Mouse (Mus musculus): Measurements from ENCODE around the gene Lemd1. TPM values are rescaled to one million over a fixed set of nuclear protein-coding genes. Genes with fewer than 3 reads are reported as not detected.

The Lemd1 gene
- polyA plus RNA-seq, 1 experiment: not detected

DNA sequence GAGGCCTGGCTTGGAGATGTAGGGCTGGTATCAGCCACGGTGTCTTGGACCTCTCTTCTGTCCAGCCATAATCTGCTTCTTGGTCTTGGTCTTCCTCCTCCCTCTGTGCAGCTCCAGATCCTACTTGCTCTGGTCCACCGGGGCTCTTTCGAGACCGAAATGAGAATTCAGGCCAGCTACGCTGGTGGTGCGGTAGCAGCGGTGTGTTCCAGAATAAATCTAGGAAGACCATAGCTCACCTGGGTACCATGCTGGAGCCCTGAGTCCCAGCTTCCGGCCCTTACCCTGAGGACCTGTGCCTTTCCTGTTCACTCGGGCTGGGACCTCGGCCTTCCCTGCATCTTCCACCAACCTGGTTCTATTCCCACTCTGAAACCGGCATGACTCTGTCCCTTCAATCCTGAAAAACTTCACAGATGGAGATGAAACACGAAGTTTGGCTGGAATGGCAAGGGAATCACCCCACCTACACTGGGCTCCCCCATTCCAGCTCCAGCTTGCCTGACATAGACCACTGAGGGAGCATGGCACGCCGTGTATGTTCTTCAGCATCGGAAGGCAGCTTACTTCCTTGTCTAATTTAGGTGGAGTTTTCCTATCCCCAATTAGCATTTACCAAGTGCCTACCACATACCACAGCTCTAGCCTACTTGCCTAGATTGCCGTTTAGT lies 7.3 kb downstream of the Lemd1 start:
- WGBS: 89% methylated on average over 16 of the region's 16 CpGs
- H3K4me1 ChIP-seq (ENCODE audit: control insufficient read depth, insufficient read depth, low read length): peaks cover 4% of the 10 kb centered on the region
- no peak for DNase-seq
- H3K4me3 ChIP-seq (replicated peaks; ENCODE audit: extremely low read depth, low read depth, low read length): no peak overlapping the region
- TF ChIP-seq POLR2A (IDR thresholded peaks at IDR 0.05; ENCODE audit: borderline replicate concordance, extremely low read depth, low read depth, low read length) (no peak), CTCF (IDR thresholded peaks at IDR 0.05; ENCODE audit: insufficient read depth, low read length) (no peak)

DNA sequence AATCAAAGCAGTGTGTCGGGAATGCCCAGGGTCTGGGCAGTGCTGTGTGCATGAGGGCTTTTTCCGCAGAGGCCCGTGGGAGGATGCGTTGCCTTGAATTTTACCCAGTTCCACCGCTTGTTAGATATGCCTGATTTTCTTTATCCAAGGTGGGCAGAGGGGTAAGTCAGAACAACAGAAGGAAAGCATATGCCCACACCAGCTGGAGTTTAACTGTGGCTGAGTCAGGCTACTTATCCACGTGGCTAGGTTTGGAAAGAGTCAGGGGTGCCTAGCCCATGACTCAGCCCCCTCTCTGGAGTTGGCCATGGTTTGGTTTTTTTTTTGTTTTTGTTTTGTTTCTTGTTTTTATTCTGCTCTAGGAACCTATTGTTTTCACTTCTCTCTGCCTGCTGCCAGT lies 8.0 kb downstream of the Lemd1 start:
- no peak overlapping the region for H3K4me3 ChIP-seq (replicated peaks; ENCODE audit: extremely low read depth, low read depth, low read length)
- WGBS: 87% methylated on average over 6 of the region's 6 CpGs
- TF ChIP-seq POLR2A (IDR thresholded peaks at IDR 0.05; ENCODE audit: borderline replicate concordance, extremely low read depth, low read depth, low read length) (no peak), CTCF (IDR thresholded peaks at IDR 0.05; ENCODE audit: insufficient read depth, low read length) (no peak)
- DNase-seq: no peak
- peaks cover 4% of the 10 kb centered on the region for H3K4me1 ChIP-seq (ENCODE audit: control insufficient read depth, insufficient read depth, low read length)

DNA sequence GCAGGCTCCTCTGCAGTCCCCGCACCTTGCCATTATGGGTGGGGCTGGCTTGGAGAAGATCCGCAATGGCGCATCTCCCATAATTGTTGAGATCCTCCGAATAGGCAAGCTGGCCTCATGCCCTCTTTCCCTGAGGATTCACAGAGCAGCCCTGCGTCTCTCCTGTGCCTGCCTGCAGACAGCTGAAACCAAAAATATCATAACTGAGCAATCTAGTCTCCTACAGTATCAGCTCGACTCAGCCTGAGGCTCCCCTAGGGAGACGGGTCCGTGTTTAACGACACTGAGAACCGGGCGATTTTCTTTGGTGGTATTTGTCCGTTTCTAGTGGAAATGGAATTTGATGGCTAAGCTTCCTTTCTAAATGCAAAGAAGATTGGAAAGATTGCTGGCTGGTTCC lies 8.7 kb downstream of the Lemd1 start:
- H3K4me1 ChIP-seq (ENCODE audit: control insufficient read depth, insufficient read depth, low read length): peaks cover 4% of the 10 kb centered on the region
- 44% methylated on average over 12 of the region's 12 CpGs for WGBS
- TF ChIP-seq CTCF (IDR thresholded peaks at IDR 0.05; ENCODE audit: insufficient read depth, low read length): no peak
- no peak for TF ChIP-seq POLR2A (IDR thresholded peaks at IDR 0.05; ENCODE audit: borderline replicate concordance, extremely low read depth, low read depth, low read length)
- no peak overlapping the region for H3K4me3 ChIP-seq (replicated peaks; ENCODE audit: extremely low read depth, low read depth, low read length)
- no peak for DNase-seq

DNA sequence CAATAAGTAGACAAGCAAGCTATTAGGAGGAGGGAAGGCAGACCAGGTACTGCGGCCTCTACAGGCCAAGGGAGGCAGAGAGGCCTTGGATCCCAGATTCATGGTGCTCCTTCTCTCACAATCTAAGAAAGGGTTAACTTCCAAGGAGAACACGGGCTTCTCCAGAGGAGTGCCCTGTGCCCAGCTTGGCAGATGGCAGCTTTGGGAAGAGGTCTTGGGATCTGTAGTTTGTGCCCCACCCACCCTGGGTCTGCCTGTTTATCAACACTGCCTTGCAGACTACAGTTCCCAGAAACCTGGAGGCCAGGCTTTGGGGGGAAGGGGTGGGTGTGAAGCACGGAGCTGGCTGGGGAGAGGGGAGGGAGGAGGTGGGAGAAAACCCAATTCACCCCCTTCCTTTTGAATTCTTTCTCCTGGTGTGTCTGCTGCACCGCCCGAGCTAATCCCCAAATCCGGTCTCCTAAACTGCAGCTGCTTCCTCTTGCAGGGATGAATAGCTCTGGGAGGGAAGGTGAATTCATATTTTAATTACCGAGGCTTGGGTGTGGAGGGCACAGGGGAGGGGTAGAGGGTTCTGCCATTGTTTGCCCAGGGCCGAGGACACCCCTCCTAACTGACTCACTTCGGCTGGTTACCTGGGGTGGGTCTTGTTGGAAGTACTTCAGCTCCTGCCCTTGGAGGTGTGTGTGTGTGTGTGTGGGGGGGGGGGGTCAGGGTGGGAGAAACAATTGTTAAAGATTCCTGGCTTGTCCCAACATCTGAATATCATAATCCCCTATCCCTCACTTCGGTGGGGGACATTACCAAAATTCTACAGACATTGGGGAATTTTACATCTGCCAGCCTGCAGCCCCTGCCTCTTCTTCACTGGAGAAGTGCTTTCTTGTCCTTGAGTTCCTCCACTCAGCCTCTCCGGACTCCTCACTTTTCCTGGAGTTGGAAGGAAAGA lies 9.6 kb downstream of the Lemd1 start:
- TF ChIP-seq POLR2A (IDR thresholded peaks at IDR 0.05; ENCODE audit: borderline replicate concordance, extremely low read depth, low read depth, low read length) (no peak), CTCF (IDR thresholded peaks at IDR 0.05; ENCODE audit: insufficient read depth, low read length) (no peak)
- H3K4me1 ChIP-seq (ENCODE audit: control insufficient read depth, insufficient read depth, low read length): no peaks in the 10 kb centered on the region
- no peak overlapping the region for H3K4me3 ChIP-seq (replicated peaks; ENCODE audit: extremely low read depth, low read depth, low read length)
- no peak for DNase-seq
- WGBS: 27% methylated on average over 11 of the region's 11 CpGs

DNA sequence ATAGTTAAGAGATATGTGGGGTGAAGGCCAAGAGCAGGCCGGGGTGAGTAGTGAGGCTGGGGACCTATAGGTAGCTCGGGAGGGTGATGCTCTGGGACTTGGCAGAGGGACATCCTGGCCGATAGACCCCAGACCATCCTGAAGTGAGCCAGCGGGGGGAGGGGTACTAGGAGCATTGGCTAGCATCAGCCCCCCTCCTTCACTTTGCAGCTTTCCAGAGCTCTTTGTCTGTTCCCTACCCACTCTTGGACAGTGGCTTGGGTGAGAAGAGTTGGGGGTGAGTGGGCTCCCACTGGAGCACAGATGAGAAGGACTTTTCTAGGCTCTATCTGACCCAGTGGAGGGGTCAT lies 10.3 kb downstream of the Lemd1 start:
- no peaks in the 10 kb centered on the region for H3K4me1 ChIP-seq (ENCODE audit: control insufficient read depth, insufficient read depth, low read length)
- TF ChIP-seq POLR2A (IDR thresholded peaks at IDR 0.05; ENCODE audit: borderline replicate concordance, extremely low read depth, low read depth, low read length) (no peak), CTCF (IDR thresholded peaks at IDR 0.05; ENCODE audit: insufficient read depth, low read length) (no peak)
- DNase-seq: no peak
- 67% methylated on average over 4 of the region's 4 CpGs for WGBS
- no peak overlapping the region for H3K4me3 ChIP-seq (replicated peaks; ENCODE audit: extremely low read depth, low read depth, low read length)

DNA sequence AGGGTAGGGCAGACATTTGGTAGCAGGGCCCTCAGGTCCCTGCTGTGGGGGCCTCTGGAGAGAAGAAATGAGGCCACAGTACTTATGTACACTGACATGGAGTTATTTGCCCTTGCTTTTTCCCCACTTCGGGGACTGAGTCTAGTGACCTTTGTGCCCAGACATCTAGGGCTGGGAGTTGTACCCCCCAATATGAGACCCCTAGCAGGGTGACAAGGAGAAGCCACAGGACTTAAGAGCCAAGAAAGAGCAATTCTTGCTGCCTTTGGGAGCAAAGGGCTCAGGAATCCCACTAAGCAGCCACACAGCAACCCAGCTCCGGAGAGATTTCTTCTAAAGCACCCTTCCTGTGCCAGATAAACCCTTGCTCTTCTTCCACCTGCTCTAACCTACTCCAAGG lies 10.7 kb downstream of the Lemd1 start:
- no peak overlapping the region for H3K4me3 ChIP-seq (replicated peaks; ENCODE audit: extremely low read depth, low read depth, low read length)
- no peak for TF ChIP-seq CTCF (IDR thresholded peaks at IDR 0.05; ENCODE audit: insufficient read depth, low read length)
- whole genome bisulfite sequencing: 61% methylated on average over 2 of the region's 2 CpGs
- no peaks in the 10 kb centered on the region for H3K4me1 ChIP-seq (ENCODE audit: control insufficient read depth, insufficient read depth, low read length)
- DNase-seq: no peak

DNA sequence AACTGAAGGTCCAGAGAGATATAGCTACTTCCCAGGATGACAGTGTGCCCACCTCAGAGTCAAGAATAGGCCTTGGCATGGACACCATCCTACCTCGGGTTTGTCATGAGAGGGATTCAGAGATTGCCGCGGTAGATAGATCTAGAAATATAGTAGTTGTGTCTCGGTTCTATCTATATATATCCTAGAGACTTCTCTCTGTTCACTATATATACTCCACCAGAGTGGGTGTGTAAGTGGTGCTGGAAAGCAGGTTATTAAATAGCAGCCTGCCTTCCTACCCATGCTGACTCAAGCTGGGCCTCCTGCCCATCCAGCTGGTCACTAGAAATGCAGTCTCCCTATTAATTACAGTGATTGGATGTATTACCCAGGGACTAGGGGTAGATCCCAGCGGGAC lies 11.5 kb downstream of the Lemd1 start:
- TF ChIP-seq POLR2A (IDR thresholded peaks at IDR 0.05; ENCODE audit: borderline replicate concordance, extremely low read depth, low read depth, low read length): no peak
- no peak for TF ChIP-seq CTCF (IDR thresholded peaks at IDR 0.05; ENCODE audit: insufficient read depth, low read length)
- Histone ChIP-seq H3K4me1 (ENCODE audit: control insufficient read depth, insufficient read depth, low read length) (no peaks in the 10 kb centered on the region), H3K4me3 (replicated peaks; ENCODE audit: extremely low read depth, low read depth, low read length) (no peak overlapping the region)
- 92% methylated on average over 5 of the region's 5 CpGs for WGBS
- DNase-seq: no peak

DNA sequence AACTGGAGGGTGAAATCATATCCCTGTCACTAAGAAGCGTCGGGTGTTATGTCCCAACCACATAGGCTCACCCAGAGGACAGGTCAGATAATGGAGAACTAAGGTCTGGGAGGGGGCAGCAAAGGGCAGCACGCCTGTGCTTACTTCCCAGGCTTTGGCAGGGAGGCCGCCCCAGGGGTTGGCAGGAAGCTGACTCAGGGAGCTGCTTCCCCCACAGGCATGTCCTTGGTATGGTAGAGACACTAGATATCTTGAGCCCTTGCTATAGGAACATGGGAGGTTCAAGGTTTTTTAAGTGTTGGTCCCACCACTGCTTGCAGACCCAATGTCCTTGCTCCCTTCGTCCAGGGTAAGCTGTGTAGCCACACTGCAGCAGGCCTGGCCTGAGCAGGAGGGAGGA lies 14.7 kb downstream of the Lemd1 start:
- 64% methylated on average over 5 of the region's 5 CpGs for WGBS
- TF ChIP-seq POLR2A (IDR thresholded peaks at IDR 0.05; ENCODE audit: borderline replicate concordance, extremely low read depth, low read depth, low read length): no peak
- TF ChIP-seq CTCF (IDR thresholded peaks at IDR 0.05; ENCODE audit: insufficient read depth, low read length): no peak
- DNase-seq: no peak
- Histone ChIP-seq H3K4me3 (replicated peaks; ENCODE audit: extremely low read depth, low read depth, low read length) (no peak overlapping the region), H3K4me1 (ENCODE audit: control insufficient read depth, insufficient read depth, low read length) (no peaks in the 10 kb centered on the region)

DNA sequence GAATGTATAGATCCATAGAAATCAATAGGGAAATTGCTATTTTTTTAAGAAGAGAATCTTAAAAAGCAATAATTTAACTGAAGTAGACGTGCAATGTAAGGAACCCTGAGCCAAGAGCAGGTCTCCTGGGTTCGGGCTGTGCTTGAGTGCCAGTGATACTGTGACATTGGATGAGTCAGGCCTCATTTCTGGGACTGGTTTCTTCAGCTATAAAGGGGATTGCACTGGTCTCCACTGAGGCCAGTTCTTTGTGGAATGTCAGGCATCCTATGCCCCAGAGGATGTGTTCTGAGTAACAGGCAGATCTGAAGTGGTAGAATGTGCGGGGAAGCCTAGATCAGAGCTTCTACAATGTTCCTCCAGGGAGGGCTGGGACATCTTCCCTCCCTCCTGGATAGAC lies 15.6 kb downstream of the Lemd1 start:
- whole genome bisulfite sequencing: 86% methylated on average over 3 of the region's 3 CpGs
- TF ChIP-seq CTCF (IDR thresholded peaks at IDR 0.05; ENCODE audit: insufficient read depth, low read length) (no peak), POLR2A (IDR thresholded peaks at IDR 0.05; ENCODE audit: borderline replicate concordance, extremely low read depth, low read depth, low read length) (no peak)
- DNase-seq: no peak
- H3K4me1 ChIP-seq (ENCODE audit: control insufficient read depth, insufficient read depth, low read length): 0 out of 2 replicates have a peak, but pooled peaks cover under 1% of the 10 kb centered on the region
- H3K4me3 ChIP-seq (replicated peaks; ENCODE audit: extremely low read depth, low read depth, low read length): no peak overlapping the region

DNA sequence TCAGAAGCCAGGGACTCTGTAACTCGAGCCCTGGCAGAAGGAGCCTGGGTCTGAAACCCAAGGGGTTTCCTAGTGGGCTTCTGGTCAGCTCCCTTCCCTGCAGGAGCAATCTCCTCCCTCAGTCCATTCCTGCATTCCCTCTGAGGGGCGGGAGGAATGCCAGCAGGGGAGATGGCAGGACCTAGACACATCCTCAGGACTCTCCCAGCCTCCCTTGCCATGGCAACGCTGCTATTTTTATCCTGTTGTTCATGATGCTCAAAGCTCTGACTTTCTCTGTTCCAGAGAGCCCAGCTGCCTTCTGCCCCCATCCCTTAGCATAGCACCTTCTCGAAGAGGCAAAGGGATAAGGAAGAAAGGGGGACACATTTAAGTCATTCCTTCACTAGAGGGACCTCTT lies 16.9 kb downstream of the Lemd1 start:
- Histone ChIP-seq H3K4me1 (ENCODE audit: control insufficient read depth, insufficient read depth, low read length) (0 out of 2 replicates have a peak, but pooled peaks cover 4% of the 10 kb centered on the region), H3K4me3 (replicated peaks; ENCODE audit: extremely low read depth, low read depth, low read length) (no peak overlapping the region)
- no peak for DNase-seq
- WGBS: 32% methylated on average over 4 of the region's 4 CpGs
- TF ChIP-seq CTCF (IDR thresholded peaks at IDR 0.05; ENCODE audit: insufficient read depth, low read length) (no peak), POLR2A (IDR thresholded peaks at IDR 0.05; ENCODE audit: borderline replicate concordance, extremely low read depth, low read depth, low read length) (no peak)

All from lung, adult 2 months (tissue).